Mouse (Mus musculus) myocyte (in vitro differentiated cells): Measurements from ENCODE around the gene Hhex. TPM values are rescaled to one million over a fixed set of nuclear protein-coding genes. Genes with fewer than 3 reads are reported as not detected.

Source experiments
- H3K27me3 ChIP-seq: one replicate; pipeline ENCODE4 v1.6.1; 2011; ENCODE audit not compliant: control insufficient read depth, insufficient read depth, insufficient read length
- H3K36me3 ChIP-seq: one replicate; pipeline ENCODE4 v1.6.1; 2011; ENCODE audit not compliant: control insufficient read depth, insufficient read depth
- H3K4me2 ChIP-seq: one replicate; pipeline ENCODE4 v1.6.1; 2011; ENCODE audit warnings: low read depth, control low read depth
- H3K4me3 ChIP-seq: one replicate; pipeline ENCODE4 v1.5.1; 2011; ENCODE audit warnings: mild to moderate bottlenecking, control low read depth, moderate library complexity
- H3K79me2 ChIP-seq: one replicate; pipeline ENCODE4 v1.6.1; 2011; ENCODE audit not compliant: control insufficient read depth, insufficient read depth
- H3ac ChIP-seq: one replicate; pipeline ENCODE4 v1.6.1; 2011; ENCODE audit not compliant: control insufficient read depth, insufficient read length
- CEBPB ChIP-seq: IDR thresholded peaks from 2 replicates; pipeline ENCODE4 v1.6.1; 2011; ENCODE audit warnings: mild to moderate bottlenecking, moderate library complexity; ENCODE audit not compliant: poor library complexity, insufficient read depth, severe bottlenecking
- E2F4 ChIP-seq: IDR thresholded peaks from one replicate; pipeline ENCODE4 v1.6.1; 2011; ENCODE audit warnings: mild to moderate bottlenecking, control low read depth, moderate library complexity; ENCODE audit not compliant: insufficient read depth
- MAX ChIP-seq: IDR thresholded peaks from one replicate; pipeline ENCODE4 v1.6.1; 2011; ENCODE audit warnings: low read depth, mild to moderate bottlenecking, control low read depth
- MYOD1 ChIP-seq, 3 experiments: IDR thresholded peaks; one replicate each; pipeline ENCODE4 v1.6.1; 2011; ENCODE audit warnings: control low read depth in 2 of 3, low read depth in 2 of 3, mild to moderate bottlenecking in 2 of 3, moderate library complexity in 1 of 3; ENCODE audit not compliant: insufficient read length in 2 of 3, control insufficient read depth in 1 of 3
- MYOG ChIP-seq, 3 experiments: IDR thresholded peaks; one replicate each; pipeline ENCODE4 v1.6.1; 2011; ENCODE audit warnings: control low read depth in 2 of 3, low read depth in 2 of 3, mild to moderate bottlenecking in 2 of 3; ENCODE audit not compliant: insufficient read length in 2 of 3, control insufficient read depth in 1 of 3, insufficient read depth in 1 of 3
- POLR2A ChIP-seq: IDR thresholded peaks from one replicate; pipeline ENCODE4 v1.6.1; 2011; ENCODE audit warnings: low read depth, mild to moderate bottlenecking, control low read depth, moderate library complexity; ENCODE audit not compliant: insufficient read length
- POLR2AphosphoS2 ChIP-seq: IDR thresholded peaks from one replicate; pipeline ENCODE4 v1.6.1; 2011; ENCODE audit warnings: low read depth, control low read depth; ENCODE audit not compliant: insufficient read length
- REST ChIP-seq: IDR thresholded peaks from one replicate; pipeline ENCODE4 v1.6.1; 2011; ENCODE audit warnings: mild to moderate bottlenecking, control low read depth, moderate library complexity; ENCODE audit not compliant: insufficient read depth, insufficient read length
- SRF ChIP-seq: IDR thresholded peaks from one replicate; pipeline ENCODE4 v1.6.1; 2011; ENCODE audit warnings: low read depth; ENCODE audit not compliant: control insufficient read depth, insufficient read length
- TCF12 ChIP-seq: IDR thresholded peaks from one replicate; pipeline ENCODE4 v1.6.1; 2011; ENCODE audit warnings: mild to moderate bottlenecking, control low read depth; ENCODE audit not compliant: poor library complexity, insufficient read depth, severe bottlenecking
- TCF3 ChIP-seq: IDR thresholded peaks from one replicate; pipeline ENCODE4 v1.6.1; 2011; ENCODE audit warnings: low read depth, control low read depth; ENCODE audit not compliant: insufficient read length
- USF1 ChIP-seq: IDR thresholded peaks from one replicate; pipeline ENCODE4 v1.6.1; 2011; ENCODE audit warnings: low read depth, mild to moderate bottlenecking, control low read depth, moderate library complexity
- polyA plus RNA-seq: library from polyadenylated mRNA; unstranded; fragments of >200 nt; fragmentation: generic; extraction: Trizol; gene quantifications from one replicate; pipeline ENCODE4 v1.2.1, GENCODE M21; 2012; ENCODE audit warnings: missing spikeins

Gene Hhex
- polyA plus RNA-seq, 1 experiment: 0.44 TPM

DNA sequence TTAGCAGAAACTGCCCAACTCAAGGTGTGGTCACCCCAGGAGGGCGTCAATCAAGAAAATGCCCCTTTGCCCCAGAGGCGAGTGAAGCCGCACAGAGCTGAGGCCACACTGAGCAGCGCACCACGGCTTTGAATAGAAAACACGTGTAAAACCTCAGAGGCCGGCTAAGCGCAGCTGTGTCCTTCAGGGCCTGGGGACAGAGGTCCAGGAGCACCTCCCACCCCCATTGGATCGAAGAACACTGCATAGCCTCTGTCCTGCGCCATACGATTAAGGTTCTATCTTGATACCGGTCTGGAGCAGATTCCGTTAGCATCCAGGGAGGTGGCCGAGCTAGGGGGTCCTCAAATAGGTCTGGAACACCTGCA is 731 bp upstream of the Hhex start:
- Histone ChIP-seq H3K27me3 (peaks cover 9% of the 10 kb centered on the region), H3K4me2 (peak overlapping the region; percentile 65), H3K4me3 (peak overlapping the region; percentile 18), H3ac (no peak overlapping the region), H3K36me3 (no peaks in the 10 kb centered on the region), H3K79me2 (no peaks in the 10 kb centered on the region)
- TF ChIP-seq E2F4 (no peak), REST (no peak), POLR2A (no peak), POLR2AphosphoS2 (no peak), MYOG (IDR thresholded peaks at IDR 0.05; ENCODE audit: control insufficient read depth in 1 of 3, insufficient read depth in 1 of 3, insufficient read length in 2 of 3, low read depth in 2 of 3) (no peak), TCF12 (no peak), SRF (no peak), CEBPB (no peak), TCF3 (no peak), MYOD1 (IDR thresholded peaks at IDR 0.05; ENCODE audit: control insufficient read depth in 1 of 3, insufficient read length in 2 of 3, low read depth in 2 of 3) (no peak), USF1 (no peak), MAX (no peak)

DNA sequence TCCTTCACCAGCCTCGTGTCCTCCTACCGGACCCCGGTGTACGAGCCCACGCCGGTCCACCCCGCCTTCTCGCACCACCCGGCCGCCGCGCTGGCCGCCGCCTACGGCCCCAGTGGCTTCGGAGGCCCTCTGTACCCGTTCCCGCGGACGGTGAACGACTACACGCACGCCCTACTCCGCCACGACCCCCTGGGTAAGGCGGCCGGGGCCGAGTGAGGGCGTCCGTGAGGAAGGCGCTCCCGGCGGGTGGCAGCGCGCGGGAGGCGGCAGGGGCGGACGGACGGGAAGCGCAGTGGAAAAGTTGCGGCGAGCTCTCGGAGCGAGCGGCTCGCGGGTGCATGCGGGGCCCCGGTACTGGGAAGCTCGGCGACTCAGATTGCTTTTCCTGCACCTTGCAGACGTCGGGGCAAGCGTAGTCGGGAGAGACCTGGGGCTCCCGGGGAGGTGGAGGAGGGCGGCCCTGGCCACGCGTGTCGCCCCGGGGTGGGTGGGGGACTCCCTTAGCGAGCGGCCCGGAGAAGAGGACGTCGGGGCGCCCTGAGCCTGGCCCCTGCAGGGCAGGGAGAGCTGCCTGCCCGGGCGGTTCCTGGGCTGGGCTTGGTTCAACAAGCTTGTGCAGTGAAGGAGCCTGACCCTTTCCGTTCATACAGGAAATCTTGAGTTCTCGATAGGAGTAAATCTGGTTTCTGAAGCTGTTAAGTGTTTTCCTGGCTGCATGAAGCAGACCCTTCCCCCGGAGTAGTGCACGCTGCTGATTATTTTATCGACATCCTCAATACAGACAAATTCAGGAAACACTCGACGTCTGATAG is 637 bp downstream of the Hhex start:
- Histone ChIP-seq H3K27me3 (peaks cover 9% of the 10 kb centered on the region), H3K79me2 (no peaks in the 10 kb centered on the region), H3K4me3 (peak overlapping the region; percentile 18), H3K4me2 (peak overlapping the region; percentile 56), H3ac (peak overlapping the region; percentile 57), H3K36me3 (no peaks in the 10 kb centered on the region)
- TF ChIP-seq USF1 (no peak), POLR2A (no peak), TCF12 (no peak), MYOG (IDR thresholded peaks at IDR 0.05; ENCODE audit: control insufficient read depth in 1 of 3, insufficient read depth in 1 of 3, insufficient read length in 2 of 3, low read depth in 2 of 3) (no peak), CEBPB (no peak), MAX (no peak)

GRCm38 (mm10) chr19:37435853-37436174 is 1.2 kb downstream of the Hhex start:
- Histone ChIP-seq H3K36me3 (no peaks in the 10 kb centered on the region), H3K27me3 (peaks cover 9% of the 10 kb centered on the region), H3K79me2 (no peaks in the 10 kb centered on the region), H3K4me2 (peak overlapping the region; percentile 56), H3ac (no peak overlapping the region), H3K4me3 (no peak overlapping the region)
- TF ChIP-seq TCF12 (no peak), CEBPB (no peak), MYOG (IDR thresholded peaks at IDR 0.05; ENCODE audit: control insufficient read depth in 1 of 3, insufficient read depth in 1 of 3, insufficient read length in 2 of 3, low read depth in 2 of 3) (no peak), MYOD1 (IDR thresholded peaks at IDR 0.05; ENCODE audit: control insufficient read depth in 1 of 3, insufficient read length in 2 of 3, low read depth in 2 of 3) (no peak), SRF (no peak), TCF3 (no peak), POLR2AphosphoS2 (no peak), USF1 (no peak), REST (no peak)

DNA sequence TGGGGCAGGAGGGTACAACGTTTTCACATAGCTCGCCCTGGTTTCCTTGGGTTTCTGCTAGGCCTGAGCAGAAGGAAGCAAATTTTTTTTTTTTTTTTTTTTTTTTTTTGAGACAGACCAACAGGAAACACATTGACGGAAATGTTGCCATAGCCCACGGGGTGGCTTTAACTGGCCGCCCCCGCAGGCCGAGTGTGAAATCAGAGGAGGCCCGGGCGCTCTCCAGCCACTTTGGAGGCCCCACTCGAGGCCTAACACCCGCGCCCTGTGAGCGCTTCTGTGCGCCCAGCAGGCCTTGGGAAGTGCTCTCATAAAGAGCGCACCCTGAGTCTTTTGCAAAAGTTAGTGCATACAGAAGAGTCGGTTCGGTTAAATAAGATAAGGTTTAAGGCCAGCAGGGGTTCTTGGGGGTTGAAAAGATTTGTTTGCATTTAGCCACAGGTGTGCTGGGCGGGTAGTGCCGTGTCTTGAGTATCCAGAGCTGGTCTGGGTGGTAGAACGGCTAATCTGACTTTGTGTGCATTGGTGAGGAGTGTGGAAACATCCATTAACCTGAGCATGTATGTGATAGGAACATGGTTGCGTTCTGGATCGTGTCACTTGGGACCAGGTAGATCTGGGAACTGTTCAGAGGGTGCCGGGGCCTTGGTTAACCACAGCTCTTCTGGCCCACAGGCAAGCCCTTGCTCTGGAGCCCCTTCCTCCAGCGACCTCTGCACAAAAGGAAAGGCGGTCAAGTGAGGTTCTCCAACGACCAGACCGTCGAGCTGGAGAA is 2.1 kb downstream of the Hhex start:
- H3K36me3 ChIP-seq: no peaks in the 10 kb centered on the region
- H3K4me3 ChIP-seq: no peak overlapping the region
- H3K4me2 ChIP-seq: no peak overlapping the region
- peaks cover 9% of the 10 kb centered on the region for H3K27me3 ChIP-seq
- no peak overlapping the region for H3ac ChIP-seq
- no peaks in the 10 kb centered on the region for H3K79me2 ChIP-seq
- no peak for TF ChIP-seq POLR2A
- no peak for TF ChIP-seq POLR2AphosphoS2
- TF ChIP-seq TCF12: no peak
- no peak for TF ChIP-seq SRF
- TF ChIP-seq MAX: no peak
- TF ChIP-seq REST: no peak
- no peak for TF ChIP-seq CEBPB
- TF ChIP-seq MYOD1 (IDR thresholded peaks at IDR 0.05; ENCODE audit: control insufficient read depth in 1 of 3, insufficient read length in 2 of 3, low read depth in 2 of 3): no peak
- no peak for TF ChIP-seq E2F4

DNA sequence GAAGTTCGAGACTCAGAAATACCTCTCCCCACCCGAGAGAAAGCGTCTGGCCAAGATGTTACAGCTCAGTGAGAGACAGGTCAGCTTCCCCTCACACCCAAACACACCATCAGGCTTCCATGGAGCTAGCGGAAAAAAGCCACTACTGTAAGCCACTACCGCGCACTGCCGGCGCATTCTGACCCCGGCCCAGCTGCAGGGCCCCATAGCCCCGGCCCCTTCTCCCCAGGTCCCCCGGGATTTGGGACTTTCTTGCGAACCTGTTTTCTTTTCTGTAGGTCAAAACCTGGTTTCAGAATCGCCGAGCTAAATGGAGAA is 2.6 kb downstream of the Hhex start:
- Histone ChIP-seq H3K79me2 (no peaks in the 10 kb centered on the region), H3K4me2 (no peak overlapping the region), H3K27me3 (peaks cover 9% of the 10 kb centered on the region), H3K4me3 (no peak overlapping the region), H3K36me3 (no peaks in the 10 kb centered on the region), H3ac (no peak overlapping the region)
- no peak for TF ChIP-seq POLR2A
- no peak for TF ChIP-seq TCF12
- no peak for TF ChIP-seq MAX
- TF ChIP-seq MYOD1 (IDR thresholded peaks at IDR 0.05; ENCODE audit: control insufficient read depth in 1 of 3, insufficient read length in 2 of 3, low read depth in 2 of 3): no peak
- no peak for TF ChIP-seq CEBPB
- no peak for TF ChIP-seq SRF
- no peak for TF ChIP-seq POLR2AphosphoS2
- TF ChIP-seq REST: no peak
- TF ChIP-seq E2F4: no peak
- no peak for TF ChIP-seq USF1
- no peak for TF ChIP-seq MYOG (IDR thresholded peaks at IDR 0.05; ENCODE audit: control insufficient read depth in 1 of 3, insufficient read depth in 1 of 3, insufficient read length in 2 of 3, low read depth in 2 of 3)
- no peak for TF ChIP-seq TCF3
